In genomic region chr17:64407255-64408011, GRCm38 (mm10) we compare ENCODE assay signal across 11 mouse cellular contexts.
A peak's percentile ranks its signal among the peaks of the same experiment; 100 is the strongest.
DNase-seq lines count a peak whose midpoint lies in the region; ATAC-seq lines count a peak whose summit lies in the region.
"Had no signal": no experiment of that assay in that cellular context is flagged by ENCODE, and none has a peak within 500 bp of the region (broad histone marks: within the 10 kb centered on the region; RNA-seq: fewer than 3 reads in every experiment).

No protein-coding gene starts in this region.

- H3K27me3 ChIP-seq in forebrain, embryonic 15.5 days = no peaks in the 10 kb centered on the region
- H3K27me3 ChIP-seq in forebrain, embryonic 10.5 days (ENCODE audit: poor library complexity, severe bottlenecking) = no peaks in the 10 kb centered on the region

- WGBS in forebrain, embryonic 15.5 days = 49% methylated on average over 13 of the region's 13 CpGs
- 71% methylated on average over 13 of the region's 13 CpGs for WGBS in forebrain, embryonic 10.5 days

- peaks cover 16% of the 10 kb centered on the region for H3K4me1 ChIP-seq in forebrain, embryonic 15.5 days
- H3K4me1 ChIP-seq in forebrain, embryonic 10.5 days = no peaks in the 10 kb centered on the region

- no peaks in the 10 kb centered on the region for H3K9me3 ChIP-seq in forebrain, embryonic 15.5 days
- H3K9me3 ChIP-seq in forebrain, embryonic 10.5 days = no peaks in the 10 kb centered on the region

- H3K4me3 ChIP-seq in forebrain, embryonic 15.5 days = no peak overlapping the region
- no peak overlapping the region for H3K4me3 ChIP-seq in forebrain, embryonic 10.5 days

- H3K4me2 ChIP-seq in forebrain, embryonic 15.5 days (replicated peaks) = no peak overlapping the region

- DNase-seq in forebrain, embryonic 10.5 days (ENCODE audit: extremely low spot score, low spot score) = no peak
- DNase-seq in right cerebral cortex, adult 18-20 months = peak; percentile 13
- no peak for DNase-seq in right cerebral cortex, postnatal 14 days
- peak; percentile 5 to 11 for DNase-seq in left cerebral cortex, adult 8-10 months (ENCODE audit: low spot score in 2 of 2)
- DNase-seq in telencephalon, adult 2 months (ENCODE audit: low read depth, low spot score) = peak; percentile 32
- DNase-seq in urinary bladder, adult 2 months (ENCODE audit: low spot score) = no peak
- DNase-seq in retina, postnatal 1 day = no peak
- DNase-seq: cerebellum, adult 18-20 months; heart, postnatal 14 days; kidney, postnatal 14 days had no signal

- H3K27ac ChIP-seq in forebrain, embryonic 15.5 days (replicated peaks) = peak overlapping the region; percentile 61
- no peak overlapping the region for H3K27ac ChIP-seq in forebrain, embryonic 10.5 days

- no peaks in the 10 kb centered on the region for H3K36me3 ChIP-seq in forebrain, embryonic 15.5 days
- H3K36me3 ChIP-seq in forebrain, embryonic 10.5 days (replicated peaks) = no peaks in the 10 kb centered on the region

- H3K9ac ChIP-seq in forebrain, embryonic 15.5 days (replicated peaks) = no peak overlapping the region

- peak; percentile 77 for ATAC-seq in forebrain, embryonic 15.5 days (replicated peaks)

Comparison
In these comparisons a context has a peak if more than half of its experiments do, and no peak if none do; other contexts are left out.
1. DNase-seq: peak in right cerebral cortex, adult 18-20 months (single experiment), left cerebral cortex, adult 8-10 months (2 of 2) and telencephalon, adult 2 months (single experiment); none in forebrain, embryonic 10.5 days (single experiment), right cerebral cortex, postnatal 14 days (single experiment), urinary bladder, adult 2 months (single experiment) and retina, postnatal 1 day (single experiment).